Mouse (Mus musculus) liver, embryonic 14.5 days (tissue): ENCODE measurements at regions not wholly inside any gene's neighbourhood (a gene's known extent, or its start where the extent isn't known, plus 50 kb on each side); places are given as distances from the start of the nearest gene placed in this dataset.

Source experiments
- ATAC-seq: fragments of 200-750 bp; cut with Nextera tagmentation; 2 replicates; pipeline ENCODE4 v1.8.0; 2017; ENCODE audit warnings: moderate number of reproducible peaks, mild to moderate bottlenecking, moderate library complexity; ENCODE audit not compliant: insufficient read depth
- DNase-seq, 3 experiments: peaks; one replicate each; pipeline ENCODE4 v3.0.0-alpha.2; 2012 to 2013; ENCODE audit warnings: low read depth in 3 of 3, low spot score in 3 of 3
- H3K27ac ChIP-seq: fragments of 300-500 bp; sonication (generic); 2 replicates; pipeline ENCODE4 v1.5.1; 2014; ENCODE audit warnings: moderate library complexity, mild to moderate bottlenecking, control low read depth, inconsistent platforms
- H3K27me3 ChIP-seq: fragments of 300-500 bp; sonication (generic); 2 replicates; pipeline ENCODE4 v1.6.1; 2014; ENCODE audit warnings: mild to moderate bottlenecking, low read length, moderate library complexity; ENCODE audit not compliant: control insufficient read depth, insufficient read depth
- H3K36me3 ChIP-seq: fragments of 300-500 bp; sonication (generic); replicated peaks from 2 replicates; pipeline ENCODE4 v1.6.1; 2014; ENCODE audit warnings: low read depth; ENCODE audit not compliant: control insufficient read depth, insufficient read depth
- H3K4me1 ChIP-seq, 2 experiments: fragments of 200-500 bp in 1 of 2; fragments of 300-500 bp in 1 of 2; sonication (generic) in 1 of 2; replicated peaks; 2 replicates each; pipeline ENCODE4 v1.6.1; 2012 to 2014; ENCODE audit warnings: antibody characterized with exemption in 1 of 2, inconsistent platforms in 1 of 2, low read length in 1 of 2; ENCODE audit not compliant: control insufficient read depth in 2 of 2, insufficient read depth in 2 of 2
- H3K4me2 ChIP-seq: fragments of 300-500 bp; sonication (generic); 2 replicates; pipeline ENCODE4 v1.6.1; 2014; ENCODE audit warnings: low read depth, mild to moderate bottlenecking, control low read depth, moderate library complexity
- H3K4me3 ChIP-seq, 2 experiments: fragments of 200-500 bp in 1 of 2; fragments of 300-500 bp in 1 of 2; sonication (generic) in 1 of 2; 2 replicates each; pipeline ENCODE4 v1.5.1; 2012 to 2014; ENCODE audit warnings: low read depth in 2 of 2, low read length in 2 of 2, mild to moderate bottlenecking in 2 of 2, control low read depth in 1 of 2, inconsistent platforms in 1 of 2, moderate library complexity in 1 of 2; ENCODE audit not compliant: insufficient read depth in 1 of 2
- H3K9ac ChIP-seq: fragments of 300-500 bp; sonication (generic); replicated peaks from 2 replicates; pipeline ENCODE4 v1.6.1; 2014; ENCODE audit warnings: mild to moderate bottlenecking, control low read depth, moderate library complexity
- H3K9me3 ChIP-seq: fragments of 300-500 bp; sonication (generic); 2 replicates; pipeline ENCODE4 v1.6.1; 2016; ENCODE audit warnings: low read length, mixed read lengths; ENCODE audit not compliant: control insufficient read depth
- CTCF ChIP-seq: IDR thresholded peaks from 2 replicates; pipeline ENCODE4 v1.5.1; 2016; ENCODE audit warnings: antibody characterized with exemption, low read depth, control low read depth
- EP300 ChIP-seq: IDR thresholded peaks from 2 replicates; pipeline ENCODE4 v1.6.1; 2016; ENCODE audit warnings: antibody characterized with exemption, low read depth
- WGBS: fragments of 180-500 bp; shearing (Covaris S2); extraction: QIAGEN DNeasy Blood & Tissue Kit; methylation state at CpG from one replicate; pipeline ENCODE4 v1.1.7; 2014; ENCODE audit not compliant: insufficient replicate concordance; 5-methylcytosine and 5-hydroxymethylcytosine counted together

DNA sequence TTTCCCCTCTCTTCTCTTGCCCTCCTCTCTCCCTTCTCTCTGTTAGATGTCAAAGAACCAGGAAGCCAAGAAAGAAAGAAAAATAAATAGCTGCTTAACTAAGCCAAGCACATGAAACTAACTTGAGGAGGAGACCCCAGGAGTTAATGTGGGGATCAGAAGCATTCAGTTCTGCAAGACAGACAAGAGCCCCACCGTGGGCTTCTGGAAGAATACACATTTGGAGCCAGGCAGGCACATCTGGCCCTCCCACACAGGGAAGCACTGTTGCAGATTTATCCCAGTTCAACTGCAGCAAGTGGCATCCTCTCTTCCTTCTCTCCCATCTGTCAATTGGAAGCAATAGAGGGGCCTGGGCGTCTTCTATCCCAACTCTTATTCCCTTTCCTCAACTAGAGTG, 63.5 kb upstream of the Gm10295 start:
- 37% methylated on average over 2 of the region's 2 CpGs for WGBS

DNA sequence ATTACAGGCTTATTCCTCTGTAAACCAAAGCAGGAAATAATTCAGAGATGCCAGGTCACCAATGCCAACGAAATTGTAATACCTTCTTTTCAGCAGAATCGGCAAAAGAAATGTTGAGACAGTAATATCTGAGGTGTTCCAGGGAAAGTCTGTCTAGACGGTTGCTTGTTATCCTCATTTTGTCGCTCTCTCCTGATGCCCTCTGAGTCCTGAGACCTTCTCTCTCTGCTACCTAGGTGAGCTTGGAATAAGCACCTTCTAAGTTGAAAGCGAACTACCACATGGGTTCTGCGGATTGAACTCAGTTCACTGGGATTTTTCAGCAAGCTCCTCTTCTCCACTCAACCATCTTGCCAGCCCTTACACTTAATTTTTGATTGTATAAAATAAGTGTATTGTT, 61.8 kb upstream of the Gm10295 start:
- Histone ChIP-seq H3K4me2 (no peak overlapping the region), H3K27me3 (no peaks in the 10 kb centered on the region), H3K9ac (no peak overlapping the region), H3K27ac (no peak overlapping the region), H3K4me3 (no peak overlapping the region), H3K36me3 (no peaks in the 10 kb centered on the region), H3K9me3 (no peaks in the 10 kb centered on the region), H3K4me1 (peaks cover 3 to 4% of the 10 kb centered on the region in 2 experiments; a peak in 2 of 4 replicates)
- no peak for DNase-seq
- no peak for TF ChIP-seq EP300
- TF ChIP-seq CTCF: no peak
- WGBS: 73% methylated on average over 6 of the region's 6 CpGs
- no peak for ATAC-seq

More for the DNA sequence above, 63.5 kb upstream of the Gm10295 start:
- Histone ChIP-seq H3K4me1 (peaks cover 3 to 4% of the 10 kb centered on the region in 2 experiments; a peak in 2 of 4 replicates), H3K27me3 (no peaks in the 10 kb centered on the region), H3K9ac (no peak overlapping the region), H3K36me3 (no peaks in the 10 kb centered on the region), H3K4me3 (no peak overlapping the region), H3K9me3 (no peaks in the 10 kb centered on the region), H3K4me2 (no peak overlapping the region), H3K27ac (no peak overlapping the region)
- no peak for DNase-seq
- TF ChIP-seq CTCF (no peak), EP300 (no peak)
- ATAC-seq: no peak

DNA sequence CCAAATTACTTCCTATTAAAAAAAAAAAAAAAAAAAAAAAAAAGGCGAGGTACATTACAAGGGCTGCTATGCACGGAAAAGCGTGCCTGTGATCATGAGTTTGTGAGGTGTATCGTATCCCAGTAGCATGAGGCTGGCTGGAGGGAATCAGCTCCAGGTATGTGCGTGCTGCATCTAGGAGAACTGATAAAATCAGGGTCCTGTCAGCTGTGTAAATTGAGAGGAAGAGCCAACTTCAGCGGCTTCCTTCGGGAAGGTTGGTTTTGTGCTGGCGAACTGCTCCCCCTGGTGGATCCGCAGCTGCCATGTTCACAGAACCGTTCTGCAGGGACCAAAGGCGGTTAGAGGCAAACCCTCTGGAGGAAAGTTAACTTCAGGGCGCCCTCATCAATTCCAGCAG, 60.8 kb upstream of the Gm10295 start:
- TF ChIP-seq CTCF (peak; percentile 87), EP300 (no peak)
- WGBS: 2% methylated on average over 12 of the region's 12 CpGs
- Histone ChIP-seq H3K36me3 (no peaks in the 10 kb centered on the region), H3K9me3 (no peaks in the 10 kb centered on the region), H3K27ac (no peak overlapping the region), H3K4me1 (peaks cover 3 to 4% of the 10 kb centered on the region in 2 experiments; a peak in 2 of 4 replicates), H3K27me3 (no peaks in the 10 kb centered on the region), H3K9ac (no peak overlapping the region), H3K4me2 (peak overlapping the region; percentile 60), H3K4me3 (peak overlapping the region; percentile 43 to 67)
- ATAC-seq (peak; percentile 71), DNase-seq (peak; percentile 23 to 41 (median 31))

DNA sequence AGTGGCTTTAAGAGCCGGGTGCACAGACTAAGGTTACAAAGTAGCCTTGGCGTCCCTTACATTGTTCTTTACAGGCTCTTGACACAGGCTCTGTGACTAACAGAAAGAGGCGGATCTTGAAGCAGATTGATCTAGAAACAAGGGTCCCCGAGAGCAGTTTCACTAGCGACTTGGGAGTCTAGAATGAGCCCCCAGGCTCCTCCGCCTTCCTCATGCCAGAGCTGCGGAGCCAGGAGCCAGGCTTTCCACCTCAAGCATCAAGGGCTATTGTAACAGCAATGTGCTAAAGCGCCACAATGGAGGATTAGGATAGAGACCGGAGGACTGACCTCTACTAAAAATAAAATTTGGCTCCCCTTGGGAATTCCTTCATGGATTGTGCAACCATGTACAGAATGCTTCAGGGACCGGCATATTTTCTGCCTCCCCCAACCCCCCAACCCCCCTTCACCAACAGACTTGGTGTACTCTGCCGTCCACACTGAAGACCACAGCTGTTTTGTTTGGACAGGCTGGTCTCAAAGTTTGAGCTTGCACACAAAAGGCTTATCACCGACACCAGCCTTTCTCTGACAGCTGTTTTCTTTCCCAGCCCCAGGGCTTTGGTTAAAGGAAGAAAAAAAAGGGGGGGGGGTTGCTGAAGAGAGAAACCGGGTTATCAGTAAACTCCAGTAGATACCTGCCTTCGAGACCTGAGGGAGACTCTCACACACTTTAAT, 60.2 kb upstream of the Gm10295 start:
- DNase-seq (peak; percentile 19 to 33 (median 20)), ATAC-seq (peak; percentile 76)
- Histone ChIP-seq H3K9ac (peak overlapping the region; percentile 42), H3K4me3 (peak overlapping the region; percentile 43 to 67), H3K27me3 (no peaks in the 10 kb centered on the region), H3K9me3 (no peaks in the 10 kb centered on the region), H3K36me3 (no peaks in the 10 kb centered on the region), H3K4me1 (peaks cover 3 to 4% of the 10 kb centered on the region in 2 experiments; a peak in 2 of 4 replicates), H3K4me2 (peak overlapping the region; percentile 60), H3K27ac (no peak overlapping the region)
- TF ChIP-seq EP300 (no peak), CTCF (no peak)
- WGBS: 3% methylated on average over 14 of the region's 14 CpGs

DNA sequence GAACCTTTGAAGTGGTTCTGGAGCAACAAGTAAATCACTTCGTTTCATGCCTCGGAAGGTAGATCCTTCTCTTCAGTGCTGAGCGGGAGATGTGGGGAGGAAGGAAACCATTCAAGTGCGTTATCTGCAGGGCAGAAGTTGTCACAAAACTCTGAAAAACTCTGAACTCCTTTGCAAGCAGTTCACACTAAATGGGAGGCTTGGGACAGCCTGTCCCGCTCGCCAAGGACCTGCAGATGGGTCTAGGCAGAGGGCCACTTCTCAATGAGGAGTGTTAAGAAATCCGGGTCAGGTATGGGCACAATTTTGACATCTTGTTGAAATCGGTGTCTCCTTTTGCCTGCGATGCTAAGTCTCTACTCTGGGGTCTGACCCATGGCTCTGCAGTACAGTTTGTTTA, 58.6 kb upstream of the Gm10295 start:
- Histone ChIP-seq H3K27ac (no peak overlapping the region), H3K27me3 (no peaks in the 10 kb centered on the region), H3K36me3 (no peaks in the 10 kb centered on the region), H3K4me3 (no peak overlapping the region), H3K9ac (no peak overlapping the region), H3K4me1 (peaks cover 3 to 4% of the 10 kb centered on the region in 2 experiments; a peak in 2 of 4 replicates), H3K9me3 (no peaks in the 10 kb centered on the region), H3K4me2 (no peak overlapping the region)
- ATAC-seq (no peak), DNase-seq (no peak)
- WGBS: 30% methylated on average over 9 of the region's 9 CpGs
- no peak for TF ChIP-seq EP300
- TF ChIP-seq CTCF: no peak
